In genomic region chr10:18319691-18320090, GRCm38 (mm10) we compare ENCODE assay signal across 8 mouse cellular contexts. TPM values are rescaled to one million over a fixed set of nuclear protein-coding genes. Genes with fewer than 3 reads are reported as not detected.
DNase-seq lines count a peak whose midpoint lies in the region; ATAC-seq lines count a peak whose summit lies in the region.

No protein-coding gene starts in this region.

- no peak for ATAC-seq in kidney, embryonic 15.5 days (replicated peaks; ENCODE audit: low FRiP score)
- ATAC-seq in embryonic facial prominence, embryonic 15.5 days (ENCODE audit: insufficient number of reproducible peaks, low FRiP score, low TSS enrichment, low read depth) = no peak
- ATAC-seq in limb, embryonic 11.5 days (ENCODE audit: insufficient number of reproducible peaks, low FRiP score, low TSS enrichment, low read depth) = no peak
- ATAC-seq in neural tube, embryonic 14.5 days (ENCODE audit: low read depth) = no peak

- H3K27ac ChIP-seq in kidney, embryonic 15.5 days = 0 out of 2 replicates have a peak overlapping the region, but pooled peaks have one; percentile 83
- H3K27ac ChIP-seq in embryonic facial prominence, embryonic 15.5 days (replicated peaks) = 0 out of 2 replicates have a peak overlapping the region, but pooled peaks have one; percentile 5
- H3K27ac ChIP-seq in limb, embryonic 11.5 days (replicated peaks; ENCODE audit: low read depth, low read length) = no peak overlapping the region
- H3K27ac ChIP-seq in neural tube, embryonic 14.5 days (ENCODE audit: low read depth, low read length) = no peak overlapping the region

- H3K4me1 ChIP-seq in kidney, embryonic 15.5 days = peaks cover 36% of the 10 kb centered on the region
- peaks cover 12% of the 10 kb centered on the region for H3K4me1 ChIP-seq in embryonic facial prominence, embryonic 15.5 days
- no peaks in the 10 kb centered on the region; the same call in 1 of the 2 replicates for H3K4me1 ChIP-seq in limb, embryonic 11.5 days (ENCODE audit: control insufficient read depth, insufficient read depth, low read length)
- no peaks in the 10 kb centered on the region for H3K4me1 ChIP-seq in neural tube, embryonic 14.5 days (ENCODE audit: control insufficient read depth, insufficient read depth, low read length)

- H3K27me3 ChIP-seq in kidney, embryonic 15.5 days = no peaks in the 10 kb centered on the region
- H3K27me3 ChIP-seq in embryonic facial prominence, embryonic 15.5 days = no peaks in the 10 kb centered on the region
- no peaks in the 10 kb centered on the region for H3K27me3 ChIP-seq in limb, embryonic 11.5 days (ENCODE audit: control insufficient read depth, insufficient read depth, low read length)
- no peaks in the 10 kb centered on the region for H3K27me3 ChIP-seq in neural tube, embryonic 14.5 days (ENCODE audit: control insufficient read depth, insufficient read depth, low read length)

- H3K36me3 ChIP-seq in kidney, embryonic 15.5 days = no peaks in the 10 kb centered on the region
- no peaks in the 10 kb centered on the region for H3K36me3 ChIP-seq in embryonic facial prominence, embryonic 15.5 days
- H3K36me3 ChIP-seq in limb, embryonic 11.5 days (ENCODE audit: control insufficient read depth, insufficient read depth, low read length) = no peaks in the 10 kb centered on the region
- H3K36me3 ChIP-seq in neural tube, embryonic 14.5 days (ENCODE audit: control insufficient read depth, insufficient read depth, low read length) = no peaks in the 10 kb centered on the region

- no peaks in the 10 kb centered on the region for H3K9me3 ChIP-seq in kidney, embryonic 15.5 days (replicated peaks)
- no peaks in the 10 kb centered on the region for H3K9me3 ChIP-seq in embryonic facial prominence, embryonic 15.5 days (replicated peaks)
- no peaks in the 10 kb centered on the region for H3K9me3 ChIP-seq in limb, embryonic 11.5 days (ENCODE audit: control insufficient read depth, low read length)
- no peaks in the 10 kb centered on the region for H3K9me3 ChIP-seq in neural tube, embryonic 14.5 days (ENCODE audit: control insufficient read depth, low read length)

- peak overlapping the region; percentile 89 for H3K4me3 ChIP-seq in kidney, embryonic 15.5 days (replicated peaks)
- peak overlapping the region; percentile 86 for H3K4me3 ChIP-seq in embryonic facial prominence, embryonic 15.5 days (replicated peaks)
- H3K4me3 ChIP-seq in limb, embryonic 11.5 days (ENCODE audit: low read depth, low read length) = peak overlapping the region; percentile 88
- H3K4me3 ChIP-seq in neural tube, embryonic 14.5 days (ENCODE audit: low read depth, low read length) = peak overlapping the region; percentile 76

- peak overlapping the region; percentile 92 for H3K4me2 ChIP-seq in kidney, embryonic 15.5 days
- peak overlapping the region; percentile 93 for H3K4me2 ChIP-seq in embryonic facial prominence, embryonic 15.5 days (replicated peaks)
- peak overlapping the region; percentile 76 for H3K4me2 ChIP-seq in limb, embryonic 11.5 days (ENCODE audit: low read depth, severe bottlenecking)
- H3K4me2 ChIP-seq in neural tube, embryonic 14.5 days (ENCODE audit: low read depth, low read length) = peak overlapping the region; percentile 98

- 9% methylated on average over 4 of the region's 4 CpGs for WGBS in kidney, embryonic 15.5 days
- WGBS in embryonic facial prominence, embryonic 15.5 days = 15% methylated on average over 4 of the region's 4 CpGs
- 19% methylated on average over 4 of the region's 4 CpGs for whole genome bisulfite sequencing in limb, embryonic 11.5 days
- 25% methylated on average over 4 of the region's 4 CpGs for WGBS in neural tube, embryonic 14.5 days

- DNase-seq in kidney, postnatal 10 days = no peak
- DNase-seq in limb, embryonic 11.5 days (ENCODE audit: low spot score) = no peak
- DNase-seq in embryo, embryonic 11 days = no peak
- DNase-seq in retina, embryonic 14.5 days (ENCODE audit: low spot score) = no peak
- no peak for DNase-seq in adrenal gland, postnatal 36 days

- peak overlapping the region; percentile 95; the same call in 1 of the 2 replicates for H3K9ac ChIP-seq in kidney, embryonic 15.5 days
- peak overlapping the region; percentile 85; the same call in 1 of the 2 replicates for H3K9ac ChIP-seq in embryonic facial prominence, embryonic 15.5 days
- no peak overlapping the region for H3K9ac ChIP-seq in limb, embryonic 11.5 days (ENCODE audit: low read length)
- peak overlapping the region; percentile 82; the same call in 1 of the 2 replicates for H3K9ac ChIP-seq in neural tube, embryonic 14.5 days (replicated peaks; ENCODE audit: low read depth, low read length)

RNA-seq across cellular contexts. Expression of gene Nhsl1, which starts 0.9 kb away (rescaled TPM):
- polyA plus RNA-seq in kidney, embryonic 15.5 days (2015; fragmentation: Nextera tagmentation; extraction: Ambion mirVana) = 9.4 and 9.5 TPM in 2 replicates
- polyA plus RNA-seq in embryonic facial prominence, embryonic 15.5 days (2015; fragmentation: Nextera tagmentation; extraction: Ambion mirVana) = 11.0 and 11.4 TPM in 2 replicates
- polyA plus RNA-seq in limb, embryonic 11.5 days (2014; fragmentation: Nextera tagmentation; extraction: Ambion mirVana) = 8.6 and 9.9 TPM in 2 replicates
- polyA plus RNA-seq in neural tube, embryonic 14.5 days (2014; fragmentation: Nextera tagmentation; extraction: Ambion mirVana) = 20.9 and 21.0 TPM in 2 replicates
- total RNA-seq in adrenal gland, postnatal 36 days (2021) = 1 to 10 TPM; 4.0 to 4.3 TPM

Comparison
In these comparisons a context has a peak if more than half of its experiments do, and no peak if none do; other contexts are left out.
1. H3K27ac ChIP-seq: peak in kidney, embryonic 15.5 days (single experiment) and embryonic facial prominence, embryonic 15.5 days (single experiment); none in limb, embryonic 11.5 days (single experiment) and neural tube, embryonic 14.5 days (single experiment).
2. Peak in every context shown above with its lines, with median percentiles within 50 percentile points of each other: H3K4me2 ChIP-seq and H3K4me3 ChIP-seq.